Mouse (Mus musculus) left cerebral cortex, adult 11 months (tissue): ENCODE results near the gene Dtymk.
"Not testable (repeated sequence)": the region's sequence is repeated elsewhere in the genome, so short reads cannot be mapped to it uniquely, and the experiment has no call there.

Experiments used
- DNase-seq: peaks from one replicate; pipeline ENCODE4 v3.0.0; 2022; ENCODE audit warnings: low spot score

Dtymk gene

DNA sequence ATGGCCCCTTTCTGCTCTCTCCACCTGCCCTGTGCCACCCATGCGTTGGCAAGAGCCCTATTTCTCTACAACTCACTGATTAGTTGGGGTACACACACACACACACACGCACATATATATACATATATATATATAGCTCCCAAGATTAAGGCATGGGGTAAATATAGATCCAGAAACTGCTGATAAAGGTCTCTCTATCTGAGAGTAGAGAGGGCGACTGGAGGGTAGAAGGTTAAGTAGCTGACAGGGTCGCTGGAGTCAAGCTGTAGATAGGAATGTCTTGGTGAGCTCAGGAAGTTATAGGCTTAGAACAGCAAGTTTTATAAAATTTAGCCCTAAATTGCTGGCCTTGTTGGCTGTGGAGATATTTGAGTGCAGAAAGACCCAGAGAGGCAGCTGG, 3.1 kb upstream of the Dtymk start:
- no peak for DNase-seq

DNA sequence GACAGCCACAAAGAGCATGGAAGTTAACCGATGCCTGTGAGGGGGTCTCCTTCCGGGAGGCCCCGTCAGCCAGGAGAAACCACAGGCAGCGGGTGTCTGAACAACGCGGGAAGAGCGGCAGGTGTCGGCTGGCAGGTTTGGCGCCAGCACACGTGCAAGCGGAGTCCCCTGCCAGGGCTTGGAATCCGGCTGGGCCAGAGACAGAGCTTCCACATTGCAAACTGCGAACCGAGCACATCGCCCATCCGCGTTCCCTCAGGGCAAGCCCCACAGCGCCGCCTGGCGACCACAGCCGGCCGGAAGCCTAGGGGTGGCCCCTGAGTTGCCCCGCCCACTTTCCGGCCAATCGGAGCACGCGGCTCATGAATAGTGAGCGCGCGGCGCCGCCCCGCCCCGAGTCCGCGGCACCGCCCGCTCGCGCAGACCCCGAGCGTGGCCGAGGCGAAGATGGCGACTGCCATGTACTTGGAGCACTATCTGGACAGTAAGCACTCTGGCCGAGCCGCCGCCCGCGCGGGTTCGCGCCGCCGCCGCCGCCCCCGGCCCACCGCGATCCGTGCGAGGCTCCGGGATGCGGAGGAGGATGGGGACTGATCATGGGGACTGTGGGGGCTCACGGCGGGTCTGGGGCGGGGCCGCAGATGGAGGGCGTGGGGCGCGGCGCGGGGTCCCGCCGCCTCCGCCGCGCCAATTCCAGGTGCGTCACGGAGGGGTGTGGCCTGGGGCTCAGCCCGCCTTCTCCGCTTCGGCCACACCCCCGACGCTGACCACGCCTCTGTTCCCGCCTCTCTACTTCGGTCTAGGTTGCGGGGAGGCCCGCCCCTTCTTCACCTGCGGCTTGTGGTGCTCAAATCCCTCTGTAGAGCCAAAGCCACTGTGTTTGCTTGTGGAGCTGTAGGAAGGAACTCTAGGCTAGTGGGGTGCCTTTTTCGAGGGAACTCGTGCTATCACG, 2.1 kb upstream of the Dtymk start, which contains the start of gene Ing5:
Gene Ing5, plus strand, starts transcription at position 410 of the 952 bp plus-strand sequence.
- peak; percentile 99 for DNase-seq

DNA sequence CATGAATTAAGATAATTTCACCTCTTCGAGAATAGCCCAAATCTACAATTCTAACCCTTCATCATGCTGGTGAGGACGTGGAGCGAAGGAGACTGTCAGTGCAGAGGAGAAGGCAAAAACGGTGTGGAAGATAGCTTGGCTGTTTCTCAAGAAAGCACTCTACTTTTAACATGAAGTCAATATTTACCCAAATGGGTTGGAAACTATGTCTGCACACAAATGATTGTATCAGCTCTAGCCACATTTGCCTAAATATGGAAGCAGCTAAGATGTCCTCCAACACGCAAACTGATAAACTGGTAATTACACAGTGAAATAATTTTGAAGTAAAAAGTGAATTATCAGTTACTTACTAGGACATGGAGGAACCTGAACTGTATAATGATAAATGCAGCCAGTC, 1.0 kb upstream of the Dtymk start:
- DNase-seq, result no peak

DNA sequence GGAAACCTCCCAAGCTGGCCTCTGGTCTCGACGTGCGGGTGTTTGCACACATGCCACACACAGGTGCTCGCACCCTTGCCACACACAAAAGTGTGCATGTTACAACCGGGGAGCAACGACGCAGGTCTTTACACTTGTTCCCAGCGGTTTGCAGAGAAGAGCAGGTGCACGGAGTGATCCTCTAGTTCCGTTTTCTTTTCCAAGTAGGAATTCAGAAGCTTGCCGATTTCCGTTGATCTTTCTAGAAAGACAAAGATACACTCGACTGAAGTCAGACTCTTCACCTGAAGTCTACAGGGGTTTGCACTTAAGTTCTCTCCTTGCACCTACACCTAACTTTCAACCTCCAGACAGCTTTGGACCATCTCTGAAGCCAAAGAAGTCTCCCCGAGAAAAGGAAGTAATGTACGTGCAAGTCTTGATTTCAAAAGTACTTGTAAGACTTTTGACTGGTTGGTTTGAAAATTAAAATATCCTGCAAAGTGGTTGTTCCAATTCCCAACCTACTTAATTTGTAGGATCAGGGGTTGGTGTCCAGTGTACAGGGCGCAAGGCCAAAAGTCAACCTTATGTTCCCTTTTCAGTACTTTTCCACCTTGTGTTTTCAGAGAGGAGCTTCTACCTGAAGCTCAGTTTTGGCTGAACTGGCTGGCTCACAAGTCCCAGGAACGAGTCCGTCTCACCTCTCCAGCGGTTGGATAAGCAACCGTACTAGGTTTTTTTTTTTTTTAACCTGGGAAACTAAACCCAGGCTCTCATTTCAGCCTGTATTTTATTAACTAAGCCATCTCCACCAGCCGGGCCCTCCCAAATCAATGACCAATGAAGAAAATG, 847 bp downstream of the Dtymk start:
- no peak for DNase-seq

DNA sequence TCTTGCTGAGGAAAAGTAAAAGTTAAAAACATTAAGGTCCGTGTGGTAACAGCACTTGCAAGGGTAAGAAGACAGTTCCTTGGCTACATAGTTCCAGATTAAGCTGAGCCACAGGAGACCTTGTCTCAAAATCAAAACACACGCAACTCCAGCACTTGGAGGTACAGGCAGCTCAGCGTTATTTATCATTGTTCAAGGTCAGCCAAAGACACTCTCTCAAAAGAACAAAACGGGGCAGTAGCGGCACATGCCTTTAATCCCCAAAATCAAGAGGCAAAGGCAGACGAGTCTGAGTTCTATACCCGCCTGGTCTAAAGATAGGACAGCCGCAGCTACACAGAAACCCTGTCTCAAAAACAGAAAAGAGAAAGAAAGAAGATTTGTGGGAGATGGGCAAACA, 5.8 kb downstream of the Dtymk start:
- no peak for DNase-seq

DNA sequence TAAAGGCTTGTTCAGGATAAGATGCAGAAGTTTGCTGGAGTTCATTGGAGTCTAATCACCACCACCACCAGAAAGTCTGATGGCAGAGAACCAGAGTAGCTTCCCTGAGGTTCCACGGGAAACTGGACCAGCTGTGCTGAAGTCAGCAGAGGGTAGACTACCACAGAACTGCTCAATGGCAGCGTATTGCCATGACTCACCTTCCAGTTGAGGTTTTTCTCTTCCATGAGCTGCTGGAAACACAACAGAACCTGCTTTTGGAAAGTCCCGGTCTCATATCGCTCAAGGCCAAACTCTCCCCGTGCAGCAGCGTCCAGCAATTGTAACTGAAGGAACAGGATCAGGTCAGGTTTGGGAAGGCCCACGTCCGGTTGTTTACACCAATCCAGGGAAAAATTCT, 7.2 kb downstream of the Dtymk start:
- DNase-seq, result no peak

DNA sequence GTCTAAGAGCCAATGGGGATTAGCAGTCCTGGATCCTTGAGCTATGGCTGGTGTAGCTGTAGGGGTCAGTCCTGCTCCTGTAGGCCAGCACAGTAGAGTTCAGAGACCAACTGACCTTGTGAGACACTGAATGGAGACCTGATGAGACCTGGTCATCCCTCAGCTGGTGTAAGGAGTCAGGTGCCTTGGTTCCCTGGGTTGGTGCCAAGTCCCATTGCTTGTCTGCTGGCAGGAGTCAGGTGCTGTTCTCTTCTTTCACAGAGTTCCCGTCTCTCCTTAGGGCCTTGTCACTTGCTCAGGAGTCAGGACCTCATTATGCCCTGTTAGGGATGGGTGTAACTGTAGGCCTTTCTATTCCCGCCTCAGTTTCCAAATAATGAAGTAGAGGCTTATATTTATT, 14.8 kb downstream of the Dtymk start:
- no peak for DNase-seq

DNA sequence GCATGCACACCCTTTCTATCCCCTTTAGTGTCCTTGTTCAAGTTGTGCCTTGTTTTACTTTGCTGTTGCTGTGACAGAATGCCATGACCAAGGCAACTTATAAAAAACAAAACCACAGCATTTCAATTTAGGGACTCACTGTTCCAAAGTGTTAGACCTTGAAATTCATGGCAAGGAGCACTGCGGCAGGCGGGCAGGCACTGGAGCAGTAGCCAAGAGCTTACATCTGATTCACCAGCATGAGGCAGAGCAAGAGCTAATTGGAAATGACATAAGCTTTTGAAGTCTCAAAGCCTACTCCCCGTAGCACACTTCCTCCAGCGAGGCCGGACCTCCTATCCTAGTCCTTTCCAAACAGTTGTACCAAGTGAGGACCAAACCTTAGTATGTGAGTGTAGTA, 25.0 kb downstream of the Dtymk start:
- no peak for DNase-seq

DNA sequence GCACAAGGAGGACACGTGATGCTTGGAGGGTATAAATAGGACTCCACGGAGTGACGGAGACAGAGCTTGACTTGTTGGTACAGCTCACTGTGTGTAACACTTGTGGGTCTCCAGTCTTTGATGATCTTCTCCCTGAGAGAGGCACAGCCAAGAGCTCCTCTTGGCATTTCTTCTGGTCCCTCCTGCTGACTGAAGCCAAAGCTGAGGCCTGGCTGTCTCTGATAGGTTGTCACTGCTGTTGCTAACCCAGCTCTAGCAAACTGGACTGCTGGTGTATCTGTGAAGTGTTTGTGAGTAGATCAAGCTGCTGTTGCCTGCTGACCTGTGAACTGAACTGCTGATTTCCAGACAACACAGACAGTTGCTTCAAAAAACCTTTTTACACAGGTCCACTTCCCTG, 31.8 kb downstream of the Dtymk start:
- DNase-seq, result no peak

DNA sequence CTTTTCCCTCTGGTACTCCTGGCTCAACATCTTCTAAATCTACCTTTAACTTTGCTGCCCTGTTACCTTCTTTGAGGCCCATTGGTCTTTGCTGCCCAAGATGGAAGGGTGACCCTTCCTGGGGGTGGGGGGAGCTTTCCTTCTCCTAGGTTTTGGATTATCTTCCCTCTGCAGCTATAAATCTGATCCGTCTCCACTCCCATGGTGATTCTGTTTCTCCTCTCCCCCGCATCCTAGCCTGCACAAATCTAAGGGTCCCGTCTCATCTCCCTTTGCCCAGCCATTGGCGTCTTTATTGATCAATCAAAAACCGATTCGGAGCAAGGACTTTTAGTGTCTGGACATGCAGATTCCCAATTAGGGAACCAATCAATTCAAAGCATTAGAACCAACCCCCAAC, 34.1 kb downstream of the Dtymk start:
- DNase-seq, result no peak

DNA sequence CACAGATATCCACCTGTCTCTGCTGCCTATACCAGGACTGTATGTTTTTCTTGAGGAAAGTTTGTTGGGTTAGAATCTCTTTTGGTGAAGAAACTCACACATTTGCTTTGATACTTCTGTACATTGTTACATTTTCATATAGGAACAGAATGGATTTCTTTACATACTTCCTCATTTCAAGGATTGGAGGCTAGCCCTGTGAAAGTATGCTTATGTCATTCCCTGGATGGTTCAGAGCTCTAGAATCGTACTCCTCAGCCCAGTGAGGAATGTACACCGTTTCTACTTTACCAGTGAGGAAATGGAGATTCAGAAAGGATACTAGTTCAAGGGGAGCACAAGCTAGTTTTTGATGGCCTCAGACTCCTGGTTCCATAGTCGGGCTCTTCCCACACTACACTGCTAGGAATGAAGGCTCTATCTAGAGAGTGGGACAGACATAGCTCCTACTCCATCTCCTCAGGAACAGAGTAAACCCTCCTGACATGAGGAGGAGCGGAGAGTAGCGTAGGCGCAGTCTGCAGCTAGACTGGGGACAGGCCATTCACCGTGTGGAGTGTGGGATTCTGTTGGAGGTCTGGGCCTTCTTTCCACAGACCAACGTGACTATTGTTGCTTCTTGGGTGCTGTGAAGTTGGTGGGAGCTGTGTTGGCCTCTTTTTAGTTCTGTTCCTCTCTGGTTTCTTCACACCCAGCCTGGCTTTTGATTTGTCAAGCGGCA, 36.7 kb downstream of the Dtymk start:
- DNase-seq, result no peak

DNA sequence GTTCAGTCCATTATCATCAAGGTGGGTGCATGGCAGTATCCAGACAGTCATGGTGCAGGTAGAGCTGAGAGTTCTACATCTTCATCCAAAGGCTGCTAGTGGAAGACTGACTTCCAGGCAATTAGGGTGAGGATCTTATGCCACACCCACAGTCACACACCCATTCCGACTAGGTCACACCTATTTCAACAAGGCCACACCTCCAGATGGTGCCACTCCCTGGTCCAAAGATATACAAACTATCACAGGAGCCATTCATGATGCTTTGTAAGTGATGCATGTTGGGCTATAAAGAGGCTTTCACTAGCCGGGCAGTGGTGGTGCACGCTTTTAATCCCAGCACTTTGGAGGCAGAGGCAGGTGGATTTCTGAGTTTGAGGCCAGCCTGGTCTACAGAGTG, 38.2 kb downstream of the Dtymk start:
- not testable (repeated sequence) for DNase-seq

DNA sequence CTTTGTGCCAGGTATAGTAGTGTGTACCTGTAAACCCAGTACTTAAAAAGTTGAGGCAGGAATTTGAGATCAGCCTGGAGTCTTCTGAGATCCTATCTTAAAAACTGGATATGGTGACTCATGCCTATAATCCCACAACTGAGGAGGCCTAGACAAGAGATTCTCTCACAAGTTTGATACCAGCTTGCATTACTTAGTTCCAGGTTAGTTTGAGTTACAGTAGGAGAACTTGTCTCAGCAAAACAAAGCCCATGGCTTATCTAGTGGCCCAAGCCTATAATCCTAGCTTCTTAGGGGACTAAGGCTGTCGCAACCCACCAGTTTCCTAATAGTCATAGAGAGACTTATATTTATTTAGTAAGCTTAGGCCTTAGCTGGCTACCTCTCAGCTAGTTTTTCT, 41.7 kb downstream of the Dtymk start:
- DNase-seq, result no peak

DNA sequence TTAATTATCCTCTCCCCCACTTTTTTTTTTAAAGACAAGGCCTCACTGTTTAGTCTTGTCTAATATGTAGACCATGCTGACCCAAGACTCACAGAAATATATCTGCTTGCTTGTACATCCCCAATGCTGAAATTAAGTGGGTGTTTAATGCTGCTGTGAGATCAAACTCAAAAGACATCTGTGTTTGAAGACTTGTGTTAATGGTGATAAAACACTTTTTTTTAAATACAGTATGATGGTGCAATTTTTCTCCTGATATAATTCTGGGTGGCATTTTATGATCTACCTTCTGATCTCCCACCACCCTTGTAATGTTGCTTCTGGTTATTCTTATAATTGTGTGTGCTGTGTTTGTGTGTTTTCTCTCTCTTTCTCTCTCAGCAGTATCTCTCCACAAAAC, 45.6 kb downstream of the Dtymk start:
- no peak for DNase-seq

DNA sequence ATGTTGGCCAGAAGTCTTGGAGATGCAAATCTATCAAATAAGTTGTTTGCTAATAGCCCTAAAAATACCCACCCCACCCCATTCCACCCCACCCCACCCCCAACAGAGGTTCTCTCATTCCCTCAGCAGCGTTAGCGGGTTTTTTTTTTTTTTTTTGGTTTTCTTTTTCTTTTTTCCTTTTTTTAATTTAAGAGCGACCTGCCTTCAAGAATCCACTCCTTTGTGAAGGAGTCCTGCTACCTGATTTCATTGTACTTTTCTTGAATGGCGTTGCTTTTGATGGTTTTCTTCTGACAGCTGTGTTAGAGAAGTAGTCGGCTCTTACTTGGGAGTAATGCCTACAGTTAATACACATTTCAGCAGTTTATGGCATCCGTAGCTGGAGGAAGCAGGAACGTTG, 46.1 kb downstream of the Dtymk start:
- DNase-seq, result no peak

DNA sequence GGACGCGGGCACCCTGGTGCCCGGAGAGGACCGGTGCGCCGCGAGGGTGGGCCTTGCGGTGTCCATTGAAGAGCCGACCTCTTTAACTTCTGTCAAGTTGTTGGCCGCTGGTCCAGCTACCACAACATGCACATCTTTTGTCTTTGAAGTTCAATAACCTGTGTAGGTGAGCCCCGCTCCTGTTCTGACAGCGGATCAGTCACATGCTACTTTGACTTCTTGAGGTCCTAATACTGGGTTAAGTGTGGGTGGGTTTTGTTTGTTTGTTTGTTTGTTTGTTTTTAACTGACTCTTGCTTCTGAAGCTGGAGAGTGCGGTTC, 46.5 kb downstream of the Dtymk start:
- no peak for DNase-seq

DNA sequence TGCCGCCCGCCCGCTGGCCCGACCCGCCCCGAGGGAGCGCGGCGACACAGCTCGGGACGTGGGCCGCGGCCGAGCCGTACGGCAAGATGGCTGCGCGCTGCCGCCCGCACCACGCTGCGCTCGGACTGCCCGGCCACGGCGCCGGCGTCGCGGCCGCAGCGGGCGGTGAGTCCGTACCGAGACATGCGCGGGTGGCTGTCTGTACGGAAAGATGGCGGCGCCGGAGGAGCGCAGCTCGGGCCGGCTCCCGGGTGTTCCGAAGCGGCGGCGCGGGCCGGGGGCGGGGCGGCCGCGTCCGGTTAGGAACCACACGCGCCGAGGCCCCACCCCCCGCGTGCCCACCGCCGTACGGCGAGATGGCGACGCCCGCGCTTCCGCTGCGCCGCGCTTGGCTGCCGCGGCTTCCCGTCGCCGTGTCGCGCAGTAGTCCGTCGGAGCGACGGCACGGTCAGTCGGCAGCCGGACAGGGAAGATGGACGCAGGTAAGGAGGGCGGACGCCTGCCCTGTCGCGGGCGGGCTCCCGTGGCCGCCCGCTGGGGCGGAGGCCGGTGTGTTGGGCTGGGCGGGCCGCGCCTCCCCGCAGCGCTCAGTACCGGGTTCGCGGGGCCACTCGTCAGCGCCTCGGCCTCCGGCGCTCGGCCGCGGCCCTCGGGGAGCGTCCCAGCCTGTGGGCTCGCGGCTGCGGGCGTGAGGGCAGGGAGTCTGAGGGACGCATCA, 47.0 kb downstream of the Dtymk start, which contains the start of gene Thap4:
Gene Thap4, minus strand, starts transcription at position 292 of the 718 bp plus-strand sequence.
- peak; percentile 92 for DNase-seq

DNA sequence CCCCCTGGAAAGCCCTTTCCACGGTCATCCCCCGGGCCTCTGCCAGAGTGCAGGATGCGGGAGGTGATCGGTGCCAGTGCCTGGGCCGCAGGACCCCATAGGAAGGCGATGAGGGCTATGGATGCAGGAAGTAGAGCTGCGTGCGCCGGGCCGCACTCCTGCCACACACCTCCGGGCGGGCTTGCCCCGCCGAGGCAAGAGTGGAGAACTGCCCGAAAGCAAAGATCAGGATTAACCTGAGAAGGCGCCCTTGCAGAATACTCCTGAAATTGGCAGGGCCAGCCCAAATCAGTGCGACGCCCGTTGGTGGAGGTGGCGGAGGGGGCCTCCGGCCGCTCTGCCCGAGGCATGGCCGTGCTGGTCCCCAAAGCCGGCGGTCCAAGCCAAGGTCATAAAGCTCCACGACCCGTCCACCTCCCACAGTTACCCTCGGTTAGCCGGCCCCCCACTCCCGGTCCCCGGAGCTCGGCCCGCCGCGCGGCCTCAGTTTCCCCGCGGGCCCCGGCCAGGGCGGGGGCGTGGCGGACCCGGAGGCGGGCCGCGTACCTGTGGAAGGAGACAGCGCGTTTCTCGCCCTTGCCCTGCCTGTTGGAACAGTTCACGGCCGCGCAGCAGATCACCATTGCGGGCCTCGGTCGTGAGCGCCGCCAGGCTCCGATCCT, 47.7 kb downstream of the Dtymk start:
- no peak for DNase-seq

DNA sequence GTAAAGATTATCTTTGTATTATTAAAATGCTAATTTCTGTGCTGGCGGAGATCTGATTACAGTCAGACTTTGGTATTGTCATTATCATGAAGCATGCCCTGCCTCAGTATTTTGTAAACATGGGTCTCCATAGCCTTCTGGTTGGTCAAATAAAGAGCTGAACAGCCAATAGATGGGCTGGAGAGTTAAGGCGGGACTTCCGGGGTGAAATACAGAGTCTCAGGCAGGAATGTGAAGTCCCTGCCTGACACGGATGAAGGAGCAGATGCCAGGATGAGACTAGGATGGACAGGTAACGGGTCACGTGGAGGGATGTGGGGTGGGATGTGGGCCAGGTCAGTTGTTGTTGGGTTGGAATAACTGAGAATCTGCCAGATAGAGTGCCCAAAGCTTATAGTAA, 50.4 kb downstream of the Dtymk start, which contains the start of gene Atg4b:
Gene Atg4b, plus strand, starts transcription at position 211 of the 400 bp plus-strand sequence.
- no peak for DNase-seq

DNA sequence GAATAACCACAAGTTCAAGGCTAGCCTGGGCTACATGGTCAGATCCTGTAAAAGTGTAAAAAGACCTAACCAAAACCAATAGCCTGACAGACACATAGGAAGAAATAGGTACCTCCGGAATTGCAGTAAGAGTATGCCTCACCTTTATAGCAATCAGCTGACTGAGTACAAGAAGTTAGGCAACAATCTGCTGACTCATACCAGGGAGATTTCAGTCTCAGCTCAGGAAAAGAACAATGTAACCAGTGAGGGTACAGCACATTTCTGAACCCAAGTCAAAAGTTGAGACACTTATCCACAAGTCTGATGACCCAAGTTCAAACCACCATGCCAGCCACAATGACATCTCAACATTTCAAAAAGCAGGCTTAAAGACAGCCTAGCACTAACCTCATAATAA, 53.2 kb downstream of the Dtymk start:
- no peak for DNase-seq

DNA sequence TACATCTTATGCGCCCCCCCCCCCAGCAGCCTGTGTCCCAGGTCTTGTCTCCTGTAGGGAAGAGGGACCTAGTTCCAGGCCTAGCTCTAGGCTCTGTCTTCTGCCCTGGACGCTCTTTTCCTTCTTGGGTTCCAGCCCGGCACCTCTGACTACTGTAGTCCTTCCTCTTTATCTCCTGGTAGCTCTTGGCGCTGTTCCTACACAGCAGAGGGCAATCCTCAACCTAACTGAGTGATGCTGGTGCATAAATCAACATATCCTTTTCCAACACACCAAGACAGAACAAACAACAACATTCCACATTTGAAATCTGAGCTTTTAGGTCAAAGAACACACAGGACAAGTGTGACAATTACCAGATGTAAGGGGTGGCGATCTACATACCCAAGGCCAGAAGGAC, 55.6 kb downstream of the Dtymk start:
- no peak for DNase-seq
